Mouse (Mus musculus) 3134 (cell line): Measurements from ENCODE around the gene Cga.
A peak's percentile ranks its signal among the peaks of the same experiment; 100 is the strongest.
"Not testable (repeated sequence)": the region's sequence is repeated elsewhere in the genome, so short reads cannot be mapped to it uniquely, and the experiment has no call there.

Experiments used
- DNase-seq: peaks from one replicate; pipeline ENCODE4 v3.0.0-alpha.2; 2011; ENCODE audit warnings: low spot score; ENCODE audit not compliant: insufficient read length; ENCODE audit errors: extremely low read depth

Cga gene

DNA sequence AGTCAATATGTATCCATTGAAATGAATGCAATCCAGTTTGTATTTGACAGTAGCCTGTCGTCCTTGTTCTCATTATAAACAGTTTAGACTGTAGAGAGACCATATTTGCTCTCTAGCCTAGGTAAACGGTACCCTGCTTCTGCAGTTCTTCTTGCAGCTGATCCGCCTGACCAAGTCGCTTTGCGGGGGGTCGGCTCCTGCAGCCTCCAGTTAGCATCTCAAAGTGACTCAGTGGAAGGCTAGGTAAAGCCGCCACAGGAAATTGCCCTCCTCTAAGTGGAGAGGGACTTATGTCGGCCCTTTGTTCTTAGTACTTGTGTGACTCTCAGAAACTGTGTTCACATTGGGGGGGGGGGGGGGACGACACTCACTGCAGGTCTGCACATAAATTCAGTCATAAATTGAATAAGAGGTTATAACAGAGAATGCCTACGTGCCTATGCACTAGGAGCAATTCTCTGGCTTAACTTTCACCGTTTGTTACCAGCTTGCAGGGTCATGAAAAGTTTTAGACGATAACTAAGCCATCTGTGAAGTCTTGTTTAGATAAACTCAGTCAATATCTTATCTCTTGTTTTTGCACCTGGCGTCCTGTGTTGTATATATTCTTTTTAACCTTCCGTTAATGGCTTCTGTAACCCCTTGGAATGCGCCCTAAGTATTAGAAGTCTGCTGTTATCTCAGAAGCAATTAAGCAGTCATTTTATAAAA lies 4.3 kb upstream of the Cga start:
- DNase-seq: no peak

DNA sequence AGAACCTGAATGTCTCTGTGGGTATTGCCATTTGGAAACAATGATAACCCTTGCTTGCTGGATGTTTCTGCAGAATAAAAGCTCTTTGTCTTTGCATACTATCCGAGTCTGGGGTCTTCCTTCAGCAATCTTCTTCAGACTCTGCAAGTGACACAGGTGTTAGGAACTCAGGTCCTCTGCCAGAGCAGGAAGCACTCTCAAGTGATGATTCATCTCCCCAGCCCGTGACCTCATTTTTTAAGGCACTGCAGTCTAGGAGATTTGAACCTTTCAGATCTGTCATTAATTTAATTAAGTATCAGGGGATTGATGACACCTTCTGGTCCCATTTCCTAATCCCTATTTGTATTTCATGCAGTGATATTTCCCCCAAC lies 3.8 kb upstream of the Cga start:
- DNase-seq: no peak

DNA sequence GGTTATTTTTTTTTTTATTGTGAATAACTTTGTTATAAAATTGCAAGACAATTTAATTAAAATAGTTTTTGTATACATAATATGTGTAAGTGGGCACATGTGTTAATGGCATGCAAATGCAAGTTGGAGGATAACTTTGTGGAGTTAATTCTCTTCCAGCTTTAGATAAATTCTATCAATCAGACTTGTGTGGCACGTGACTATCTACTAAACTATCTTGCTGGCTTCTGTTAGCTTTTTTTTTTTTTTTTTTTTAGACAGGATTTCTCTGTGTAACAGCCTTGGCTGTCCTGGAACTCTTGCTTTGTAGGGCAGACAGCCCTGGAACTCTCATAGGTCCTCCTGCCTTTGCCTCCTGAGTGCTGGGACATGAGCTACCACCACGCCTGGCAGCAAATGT lies 4.9 kb downstream of the Cga start:
- DNase-seq: no peak

DNA sequence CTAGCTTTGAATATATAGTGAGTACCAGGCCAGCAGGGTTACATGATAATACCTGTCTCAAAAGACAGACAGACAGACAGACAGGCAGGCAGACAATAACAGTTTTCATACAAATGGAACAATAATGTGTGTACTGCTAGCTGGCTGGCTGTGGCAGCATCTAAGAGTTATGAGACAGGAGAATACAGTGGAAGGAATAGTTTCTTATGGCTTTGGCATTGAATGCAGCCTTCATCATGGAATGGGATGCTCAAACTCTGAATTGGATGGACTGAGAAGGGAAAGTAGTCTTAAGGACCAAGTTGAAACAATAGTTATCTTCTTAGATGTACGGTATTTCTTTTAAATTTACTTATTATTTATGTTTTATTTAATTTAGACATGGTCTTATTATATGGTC lies 5.7 kb downstream of the Cga start:
- no peak for DNase-seq

DNA sequence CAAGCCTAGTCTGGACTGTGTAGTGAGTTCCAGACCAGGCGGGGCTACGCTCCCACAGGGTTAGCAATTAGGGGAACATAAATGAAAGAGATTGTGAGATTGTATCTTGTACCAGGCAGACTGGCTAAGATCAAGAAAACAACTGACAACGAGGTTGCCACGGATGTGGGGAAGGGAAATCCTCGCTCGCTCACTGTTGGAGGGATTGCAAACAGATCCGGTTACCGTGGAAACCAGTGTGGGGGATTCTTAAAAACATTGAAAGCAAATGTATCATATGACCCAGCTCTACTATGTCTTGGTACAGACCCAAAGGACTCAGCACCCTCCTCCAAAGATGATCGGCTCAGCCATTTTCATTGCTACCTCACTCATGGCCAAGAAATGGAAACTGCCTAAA lies 6.6 kb downstream of the Cga start:
- DNase-seq: no peak

DNA sequence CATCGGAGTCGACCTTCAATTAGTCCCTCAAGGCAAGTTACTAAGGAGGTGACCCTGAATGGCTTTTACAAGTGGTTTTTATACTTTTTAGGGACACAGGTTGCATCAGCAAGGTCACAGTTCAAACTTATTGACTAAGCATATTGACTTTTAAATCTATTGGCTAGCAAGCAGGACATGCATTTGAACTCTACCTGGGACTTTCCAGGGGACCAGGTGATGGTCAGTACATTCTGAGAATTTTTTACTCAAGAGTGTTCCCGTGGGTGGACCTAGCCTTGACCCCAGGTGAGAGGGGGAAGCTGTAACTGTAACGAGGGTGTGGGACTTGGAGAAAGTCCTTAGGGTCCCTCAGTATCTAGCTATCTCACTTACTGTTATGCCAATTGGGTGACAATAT lies 7.6 kb downstream of the Cga start:
- DNase-seq: no peak

DNA sequence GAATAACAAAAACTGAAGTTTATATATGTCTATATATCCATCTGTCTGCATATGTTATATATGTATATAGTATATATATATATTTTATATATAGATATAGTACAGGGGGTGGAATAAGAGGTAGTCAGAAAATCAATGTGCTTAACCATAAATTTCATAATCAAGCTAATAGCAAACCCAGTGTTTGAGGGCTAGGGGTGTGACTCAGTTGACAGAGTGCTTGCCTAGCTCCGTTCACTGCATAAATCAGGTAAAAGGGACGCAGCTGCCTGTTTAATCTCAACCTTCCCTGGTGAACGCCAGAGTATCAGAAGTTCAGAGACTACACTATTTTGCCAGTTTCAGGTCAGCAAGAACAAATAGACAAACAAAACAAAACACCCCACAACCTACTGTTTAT lies 8.0 kb downstream of the Cga start:
- not testable (repeated sequence) for DNase-seq

DNA sequence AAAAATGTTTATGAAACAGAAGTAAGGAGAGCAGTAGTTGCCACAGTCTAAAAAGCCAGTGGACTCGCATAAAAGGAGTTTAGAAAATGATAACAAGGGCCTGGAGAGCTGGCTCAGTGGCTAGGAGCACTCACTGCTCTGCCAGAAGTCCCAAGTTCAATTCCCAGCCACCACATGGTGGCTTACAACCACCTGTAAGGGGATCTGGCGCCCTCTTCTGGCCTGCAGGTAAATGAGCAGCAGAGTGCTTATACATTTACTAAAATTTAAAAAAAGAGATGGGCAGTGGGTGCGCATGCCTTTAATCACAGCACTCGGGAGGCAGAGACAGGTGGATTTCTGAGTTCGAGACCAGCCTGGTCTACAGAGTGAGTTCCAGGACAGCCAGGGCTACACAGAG lies 11.8 kb downstream of the Cga start:
- no peak for DNase-seq

DNA sequence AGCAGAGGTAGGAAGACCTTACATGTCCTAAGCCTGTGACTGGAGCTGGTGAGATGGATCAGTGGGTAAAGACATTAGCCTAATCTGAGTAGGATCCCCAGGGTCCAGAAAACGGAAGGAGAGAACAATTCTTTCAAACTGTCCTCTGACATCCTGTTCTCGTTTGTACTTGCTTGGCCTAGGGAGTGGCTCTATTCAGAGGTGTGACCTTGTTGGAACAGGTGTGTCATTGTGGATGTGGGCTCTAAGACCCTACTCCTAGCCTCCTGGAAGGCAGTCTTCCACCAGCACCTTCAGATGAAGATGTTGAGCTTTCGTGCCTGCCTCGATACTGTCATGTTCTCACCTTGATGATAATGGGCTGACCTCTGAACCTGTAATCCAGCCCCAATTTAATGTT lies 12.6 kb downstream of the Cga start:
- no peak for DNase-seq

DNA sequence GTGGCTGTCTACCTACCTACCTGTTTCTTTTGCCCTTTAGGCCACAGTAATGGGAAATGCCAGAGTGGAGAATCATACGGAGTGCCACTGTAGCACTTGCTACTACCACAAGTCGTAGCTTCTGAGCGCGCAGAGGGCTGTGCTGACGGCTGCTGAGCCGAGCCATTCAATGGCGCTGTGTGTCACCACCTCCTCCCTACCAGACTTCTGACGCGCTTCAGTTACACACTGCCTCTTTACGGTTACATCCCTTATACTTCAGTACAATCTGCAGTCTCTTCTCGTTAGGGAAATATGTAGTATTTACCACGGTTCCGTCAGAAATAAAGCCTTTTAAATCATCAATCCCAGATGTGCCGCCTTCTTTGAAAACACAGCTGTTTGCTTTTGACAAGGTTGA lies 13.4 kb downstream of the Cga start:
- DNase-seq: no peak

DNA sequence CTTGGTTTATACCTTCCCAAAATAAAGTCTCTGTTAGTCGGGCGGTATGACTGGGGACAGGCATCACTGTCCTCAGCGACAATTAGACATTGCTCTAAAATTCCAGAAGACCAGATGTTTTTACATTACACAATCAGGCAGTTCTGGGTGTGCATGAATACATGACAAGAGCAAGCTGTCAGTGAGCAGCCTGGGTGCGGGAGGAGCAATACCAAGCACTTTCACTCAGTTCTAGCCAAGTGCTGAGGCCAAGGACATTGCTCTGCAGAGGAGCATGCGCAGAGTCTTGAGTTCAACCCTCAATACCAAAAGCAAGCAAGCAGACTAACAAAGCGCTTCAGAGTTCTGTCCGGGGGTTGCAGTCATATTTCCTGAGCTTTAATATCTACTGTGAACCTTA lies 14.5 kb downstream of the Cga start:
- DNase-seq: no peak

DNA sequence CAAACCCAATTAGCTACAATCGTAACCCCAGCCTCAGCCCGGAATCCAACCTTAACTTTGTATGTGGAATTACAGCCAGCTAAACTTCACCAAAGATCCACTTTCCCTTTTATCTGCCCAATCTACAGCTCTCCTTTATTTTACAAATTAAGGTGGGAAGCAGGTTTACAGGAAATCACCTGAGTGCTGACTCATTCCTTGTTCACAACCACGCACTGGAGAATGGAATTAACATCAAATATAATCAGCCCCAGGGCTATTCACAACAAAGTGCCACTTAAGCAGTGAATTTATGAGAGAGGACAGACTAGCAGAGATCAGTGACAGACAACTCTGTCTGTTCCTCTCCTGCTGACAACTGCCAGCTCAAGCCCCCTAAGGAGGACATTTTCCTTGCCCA lies 17.8 kb downstream of the Cga start:
- no peak for DNase-seq

DNA sequence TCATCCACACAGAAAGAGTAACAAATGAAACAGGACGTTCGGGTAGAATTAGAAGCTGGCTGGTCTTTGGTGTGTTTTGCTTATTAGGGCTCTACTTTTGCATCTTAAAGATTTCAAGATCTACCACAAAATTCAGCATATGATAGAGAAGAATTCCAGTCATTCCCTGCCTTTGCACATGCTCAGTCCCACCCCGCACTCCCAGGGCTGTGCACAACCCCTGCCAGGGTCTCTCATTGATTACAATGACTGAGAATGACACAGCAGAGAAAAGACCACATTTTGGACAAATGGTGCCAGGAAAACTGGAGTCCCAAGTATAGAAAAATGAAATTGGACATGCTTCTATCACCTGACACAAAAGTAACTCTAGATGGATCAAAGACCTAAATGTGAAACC lies 18.6 kb downstream of the Cga start:
- DNase-seq: no peak

DNA sequence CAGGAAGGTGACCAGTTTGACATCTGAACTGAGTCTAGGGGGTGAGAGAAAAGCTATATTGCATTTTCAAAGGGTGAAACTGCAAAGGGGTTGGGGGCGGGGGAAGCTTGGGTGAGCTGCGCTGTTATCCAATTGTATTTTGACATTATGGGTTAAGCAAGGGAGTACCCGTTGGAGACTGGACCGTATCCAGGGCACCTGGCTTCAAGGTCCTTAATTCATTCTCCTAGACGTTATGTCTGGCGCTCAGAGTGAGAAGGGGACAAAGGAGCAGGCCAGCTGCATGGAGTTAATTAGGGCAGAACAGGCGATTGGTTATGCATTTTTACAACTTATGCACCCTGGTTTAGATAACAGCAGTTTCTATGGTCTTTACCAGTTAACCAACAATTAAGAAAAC lies 23.8 kb downstream of the Cga start:
- DNase-seq: no peak

DNA sequence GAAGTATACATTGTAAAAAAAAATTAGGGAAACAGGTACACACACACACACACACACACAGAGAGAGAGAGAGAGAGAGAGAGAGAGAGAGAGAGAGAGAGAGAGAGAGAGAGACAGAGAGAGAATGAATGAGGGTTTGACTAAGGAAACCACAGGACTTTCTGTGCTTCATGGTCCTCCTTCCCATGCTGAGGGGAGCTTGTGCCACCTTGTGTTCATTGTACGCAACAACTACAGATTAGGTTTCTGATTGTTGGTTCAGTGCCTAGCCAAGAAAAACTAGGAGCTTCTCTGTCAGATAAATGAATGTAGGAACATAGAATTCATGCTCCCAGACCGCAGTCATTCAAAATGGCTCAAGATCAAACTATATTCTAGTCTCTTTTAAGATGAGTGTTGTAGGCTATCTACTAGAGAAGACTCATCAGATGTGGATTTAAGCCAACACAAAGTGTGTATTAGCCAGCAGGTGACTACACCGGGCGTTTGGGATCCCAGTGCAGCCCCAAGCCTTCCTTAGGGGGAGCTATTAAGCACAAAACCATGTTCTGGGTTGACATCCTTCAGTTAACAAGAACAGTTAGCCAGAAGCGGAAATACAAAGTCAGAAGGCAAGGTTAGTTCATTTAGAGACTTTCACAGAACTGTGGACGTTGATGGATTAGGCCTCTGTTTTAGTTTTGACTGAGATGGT lies 28.7 kb downstream of the Cga start:
- DNase-seq: peak; percentile 26

DNA sequence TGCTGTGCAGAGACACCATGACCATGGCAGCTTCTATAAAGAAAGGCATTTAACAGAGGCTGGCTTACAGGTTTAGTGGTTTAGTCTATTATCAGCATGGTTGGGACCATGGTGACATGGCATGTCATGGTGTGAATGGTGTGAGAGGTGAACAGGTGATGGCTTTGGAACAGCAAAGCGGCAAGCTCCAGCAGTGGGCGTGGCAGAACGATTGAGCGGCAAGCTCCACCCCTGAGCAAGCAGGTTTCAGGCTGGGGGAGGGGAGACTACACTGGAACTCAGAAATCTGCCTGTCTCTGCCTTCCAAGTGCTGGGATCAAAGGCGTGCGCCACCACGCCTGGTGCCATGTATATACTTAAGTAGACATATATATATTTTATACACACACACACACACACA lies 34.8 kb downstream of the Cga start:
- not testable (repeated sequence) for DNase-seq

DNA sequence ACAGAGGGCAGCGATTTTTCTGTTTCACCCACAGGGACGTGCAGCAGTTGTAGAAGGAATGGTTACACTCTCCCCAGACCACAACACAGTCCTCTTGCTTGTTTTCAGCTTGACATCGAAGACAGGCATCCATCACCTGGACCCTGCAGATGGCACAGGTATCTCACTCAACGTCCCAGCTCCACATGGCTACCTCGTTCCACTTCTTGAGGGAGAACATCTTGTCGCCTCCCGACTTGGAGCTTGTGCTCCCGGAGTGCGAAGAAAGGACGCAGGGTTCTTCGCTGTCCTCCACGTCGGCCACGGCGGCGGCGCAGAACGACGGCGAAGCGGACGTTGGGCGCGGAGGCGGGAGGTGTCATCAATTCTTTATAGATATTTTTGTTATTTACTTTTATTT lies 47.5 kb downstream of the Cga start:
- no peak for DNase-seq

DNA sequence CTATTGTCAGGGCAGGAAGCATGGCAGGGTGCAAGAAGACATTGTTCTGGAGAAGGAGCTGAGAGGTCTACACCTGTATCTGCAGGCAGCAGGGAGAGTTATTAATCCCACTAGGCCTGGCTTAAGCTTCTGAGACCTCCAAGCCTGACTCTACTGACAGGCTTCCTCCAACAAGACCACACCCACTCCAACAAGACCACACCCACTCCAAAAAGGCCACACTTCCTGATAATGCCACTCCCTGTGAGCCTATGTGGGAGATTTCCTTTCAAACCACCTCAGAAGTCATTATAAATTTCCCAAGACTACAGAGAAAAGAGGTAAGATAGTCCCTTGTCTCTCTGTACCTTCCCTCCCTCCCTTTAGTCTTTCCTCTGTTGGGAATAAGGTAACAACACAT lies 53.6 kb downstream of the Cga start:
- no peak for DNase-seq

DNA sequence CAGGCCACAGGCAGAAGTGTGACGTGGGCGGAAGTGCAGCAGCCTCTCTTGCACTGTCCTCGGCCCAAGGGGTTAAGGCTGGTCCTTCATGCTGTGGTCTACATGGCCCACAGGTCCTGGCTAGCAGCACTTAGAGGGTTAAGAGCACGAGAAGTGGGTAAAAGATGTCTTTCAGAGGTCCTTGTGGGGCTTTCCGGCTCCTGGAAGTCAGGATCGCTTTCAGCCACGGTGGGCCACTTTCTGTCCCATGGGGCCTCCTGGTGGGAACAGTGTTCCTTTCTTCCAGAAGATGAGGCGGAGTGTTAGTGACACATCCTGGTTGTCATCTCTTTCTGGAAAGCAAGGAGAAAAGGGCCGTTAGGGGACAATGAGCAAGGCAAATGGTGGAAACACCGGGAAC lies 60.1 kb downstream of the Cga start:
- no peak for DNase-seq
